In genomic region chr16:82816615-82817014, GRCm38 (mm10) we compare ENCODE assay signal across 27 mouse cellular contexts. TPM values are rescaled to one million over a fixed set of nuclear protein-coding genes. Genes with fewer than 3 reads are reported as not detected.
DNase-seq lines count a peak whose midpoint lies in the region; ATAC-seq and TF ChIP-seq lines count a peak whose summit lies in the region.
"Had no signal": no experiment of that assay in that cellular context is flagged by ENCODE, and none has a peak within 500 bp of the region (broad histone marks: within the 10 kb centered on the region; RNA-seq: fewer than 3 reads in every experiment).

No protein-coding gene starts in this region.

- no peak overlapping the region for H3K4me2 ChIP-seq in forebrain, embryonic 11.5 days (ENCODE audit: low read depth, low read length, severe bottlenecking)
- no peak overlapping the region for H3K4me2 ChIP-seq in forebrain, embryonic 15.5 days (replicated peaks)
- no peak overlapping the region for H3K4me2 ChIP-seq in forebrain, embryonic 14.5 days (ENCODE audit: low read length)
- H3K4me2 ChIP-seq in forebrain, postnatal 0 days (ENCODE audit: low read depth), result no peak overlapping the region
- no peak overlapping the region for H3K4me2 ChIP-seq in midbrain, embryonic 11.5 days
- H3K4me2 ChIP-seq in midbrain, postnatal 0 days (ENCODE audit: low read depth, low read length, poor library complexity, severe bottlenecking), result no peak overlapping the region
- H3K4me2 ChIP-seq: embryonic facial prominence, embryonic 12.5 days had no signal

- WGBS in forebrain, embryonic 11.5 days, result 61% methylated on average over 2 of the region's 2 CpGs
- 28% methylated on average over 2 of the region's 2 CpGs for WGBS in forebrain, embryonic 15.5 days
- 20% methylated on average over 2 of the region's 2 CpGs for WGBS in forebrain, embryonic 14.5 days
- WGBS in forebrain, postnatal 0 days, result 30% methylated on average over 2 of the region's 2 CpGs
- WGBS in midbrain, embryonic 11.5 days, result 53% methylated on average over 2 of the region's 2 CpGs
- 28% methylated on average over 2 of the region's 2 CpGs for WGBS in midbrain, postnatal 0 days

- H3K27me3 ChIP-seq in forebrain, embryonic 11.5 days (ENCODE audit: control insufficient read depth, insufficient read depth, low read length), result no peaks in the 10 kb centered on the region
- no peaks in the 10 kb centered on the region for H3K27me3 ChIP-seq in forebrain, embryonic 15.5 days
- H3K27me3 ChIP-seq in forebrain, embryonic 14.5 days (replicated peaks; ENCODE audit: control insufficient read depth, insufficient read depth, low read length), result no peaks in the 10 kb centered on the region
- no peaks in the 10 kb centered on the region for H3K27me3 ChIP-seq in forebrain, postnatal 0 days (ENCODE audit: insufficient read depth, low read length)
- H3K27me3 ChIP-seq in midbrain, embryonic 11.5 days (ENCODE audit: control insufficient read depth, insufficient read depth, low read length), result no peaks in the 10 kb centered on the region
- no peaks in the 10 kb centered on the region for H3K27me3 ChIP-seq in midbrain, postnatal 0 days (ENCODE audit: insufficient read depth, low read length)
- H3K27me3 ChIP-seq: CH12.LX; embryonic facial prominence, embryonic 12.5 days; Patski had no signal

- H3K36me3 ChIP-seq in forebrain, embryonic 11.5 days (ENCODE audit: control insufficient read depth, insufficient read depth, low read length), result no peaks in the 10 kb centered on the region
- no peaks in the 10 kb centered on the region for H3K36me3 ChIP-seq in forebrain, embryonic 15.5 days
- no peaks in the 10 kb centered on the region for H3K36me3 ChIP-seq in forebrain, embryonic 14.5 days (ENCODE audit: control insufficient read depth, insufficient read depth, low read length)
- H3K36me3 ChIP-seq in forebrain, postnatal 0 days (ENCODE audit: insufficient read depth), result no peaks in the 10 kb centered on the region
- no peaks in the 10 kb centered on the region for H3K36me3 ChIP-seq in midbrain, embryonic 11.5 days (ENCODE audit: control insufficient read depth, insufficient read depth, low read length)
- no peaks in the 10 kb centered on the region for H3K36me3 ChIP-seq in midbrain, postnatal 0 days (ENCODE audit: insufficient read depth, low read length)
- H3K36me3 ChIP-seq: embryonic facial prominence, embryonic 10.5 days; embryonic facial prominence, embryonic 12.5 days; G1E had no signal

- DNase-seq in forebrain, embryonic 11.5 days (ENCODE audit: low spot score), result no peak
- peak; percentile 34 for DNase-seq in forebrain, embryonic 14.5 days (ENCODE audit: low spot score)
- no peak for DNase-seq in forebrain, postnatal 0 days
- DNase-seq in midbrain, embryonic 11.5 days (ENCODE audit: low spot score, missing footprints), result no peak
- DNase-seq in midbrain, postnatal 0 days (ENCODE audit: low spot score), result no peak
- DNase-seq in brain, adult 2 months (ENCODE audit: low read depth, low spot score), result peak; percentile 6
- DNase-seq in kidney, postnatal 25 days, result no peak
- DNase-seq: adrenal gland, adult 8-10 months; adrenal gland, postnatal 14 days; adrenal gland, postnatal 36 days; B cell, adult 2 months; cerebellum, adult 11-12 months; cerebellum, adult 2 months; cerebellum, adult 9-10 months; cerebellum, postnatal 10 days; cerebellum, postnatal 25 days had no signal

- H3K4me3 ChIP-seq in forebrain, embryonic 11.5 days (ENCODE audit: low read depth, low read length), result no peak overlapping the region
- H3K4me3 ChIP-seq in forebrain, embryonic 15.5 days, result no peak overlapping the region
- H3K4me3 ChIP-seq in forebrain, embryonic 14.5 days (ENCODE audit: low read depth, low read length), result no peak overlapping the region
- no peak overlapping the region for H3K4me3 ChIP-seq in forebrain, postnatal 0 days (ENCODE audit: low read depth, low read length)
- no peak overlapping the region for H3K4me3 ChIP-seq in midbrain, embryonic 11.5 days (ENCODE audit: low read depth, low read length)
- H3K4me3 ChIP-seq in midbrain, postnatal 0 days (ENCODE audit: low read depth, low read length), result no peak overlapping the region
- H3K4me3 ChIP-seq: embryonic facial prominence, embryonic 10.5 days; embryonic facial prominence, embryonic 12.5 days had no signal

- no peak overlapping the region for H3K9ac ChIP-seq in forebrain, embryonic 11.5 days (ENCODE audit: low read length)
- H3K9ac ChIP-seq in forebrain, embryonic 15.5 days (replicated peaks), result no peak overlapping the region
- no peak overlapping the region for H3K9ac ChIP-seq in forebrain, embryonic 14.5 days (ENCODE audit: low read length)
- no peak overlapping the region for H3K9ac ChIP-seq in forebrain, postnatal 0 days
- no peak overlapping the region for H3K9ac ChIP-seq in midbrain, embryonic 11.5 days (ENCODE audit: low read length)
- H3K9ac ChIP-seq in midbrain, postnatal 0 days (replicated peaks; ENCODE audit: low read length, poor library complexity, severe bottlenecking), result no peak overlapping the region
- H3K9ac ChIP-seq: embryonic facial prominence, embryonic 12.5 days had no signal

- TF ChIP-seq CTCF in forebrain, postnatal 0 days (IDR thresholded peaks at IDR 0.05; ENCODE audit: low read depth), result no peak
- TF ChIP-seq CTCF in midbrain, postnatal 0 days (IDR thresholded peaks at IDR 0.05), result no peak

- ATAC-seq in forebrain, embryonic 11.5 days (replicated peaks; ENCODE audit: low FRiP score), result peak; percentile 7; the same call in 1 of the 2 replicates
- ATAC-seq in forebrain, embryonic 15.5 days (replicated peaks), result no peak
- ATAC-seq in forebrain, embryonic 14.5 days, result peak; percentile 44; the same call in 1 of the 2 replicates
- no peak for ATAC-seq in forebrain, postnatal 0 days
- ATAC-seq in midbrain, embryonic 11.5 days (ENCODE audit: low FRiP score), result peak; percentile 66
- ATAC-seq in midbrain, postnatal 0 days (ENCODE audit: low FRiP score), result no peak
- ATAC-seq: activated CD4-positive, CD25-positive, alpha-beta regulatory T cell, adult 4 months; CD4-positive, CD25-positive, alpha-beta regulatory T cell, adult 4 months; Patski had no signal

- H3K4me1 ChIP-seq in forebrain, embryonic 11.5 days (replicated peaks; ENCODE audit: control insufficient read depth, insufficient read depth, low read length), result no peaks in the 10 kb centered on the region
- no peaks in the 10 kb centered on the region for H3K4me1 ChIP-seq in forebrain, embryonic 15.5 days
- no peaks in the 10 kb centered on the region for H3K4me1 ChIP-seq in forebrain, embryonic 14.5 days (ENCODE audit: control insufficient read depth, insufficient read depth, low read length)
- no peaks in the 10 kb centered on the region for H3K4me1 ChIP-seq in forebrain, postnatal 0 days (ENCODE audit: insufficient read depth)
- H3K4me1 ChIP-seq in midbrain, embryonic 11.5 days (ENCODE audit: control insufficient read depth, insufficient read depth, low read length), result no peaks in the 10 kb centered on the region
- no peaks in the 10 kb centered on the region for H3K4me1 ChIP-seq in midbrain, postnatal 0 days (ENCODE audit: insufficient read depth, low read length)
- H3K4me1 ChIP-seq: embryonic facial prominence, embryonic 10.5 days; embryonic facial prominence, embryonic 12.5 days had no signal

- no peak overlapping the region for H3K27ac ChIP-seq in forebrain, embryonic 11.5 days (ENCODE audit: low read depth, low read length)
- no peak overlapping the region for H3K27ac ChIP-seq in forebrain, embryonic 15.5 days (replicated peaks)
- H3K27ac ChIP-seq in forebrain, embryonic 14.5 days (ENCODE audit: low read depth, low read length), result no peak overlapping the region
- no peak overlapping the region for H3K27ac ChIP-seq in forebrain, postnatal 0 days (ENCODE audit: low read depth, low read length)
- no peak overlapping the region for H3K27ac ChIP-seq in midbrain, embryonic 11.5 days (ENCODE audit: low read depth, low read length)
- no peak overlapping the region for H3K27ac ChIP-seq in midbrain, postnatal 0 days (ENCODE audit: low read depth, low read length)
- H3K27ac ChIP-seq: embryonic facial prominence, embryonic 10.5 days; embryonic facial prominence, embryonic 12.5 days had no signal

- no peaks in the 10 kb centered on the region for H3K9me3 ChIP-seq in forebrain, embryonic 11.5 days (ENCODE audit: control insufficient read depth, low read length)
- no peaks in the 10 kb centered on the region for H3K9me3 ChIP-seq in forebrain, embryonic 15.5 days
- no peaks in the 10 kb centered on the region for H3K9me3 ChIP-seq in forebrain, embryonic 14.5 days (replicated peaks; ENCODE audit: control insufficient read depth, low read length)
- H3K9me3 ChIP-seq in forebrain, postnatal 0 days (ENCODE audit: low read length), result no peaks in the 10 kb centered on the region
- no peaks in the 10 kb centered on the region for H3K9me3 ChIP-seq in midbrain, embryonic 11.5 days (ENCODE audit: control insufficient read depth, low read length)
- no peaks in the 10 kb centered on the region for H3K9me3 ChIP-seq in midbrain, postnatal 0 days (ENCODE audit: low read length)
- H3K9me3 ChIP-seq: embryonic facial prominence, embryonic 10.5 days; embryonic facial prominence, embryonic 12.5 days; G1E had no signal

RNA-seq across cellular contexts. Expression of gene Gm21833, which starts 11.6 kb away (rescaled TPM):
- polyA plus RNA-seq in forebrain, embryonic 11.5 days (2014; fragmentation: Nextera tagmentation; extraction: Ambion mirVana), result not detected in 2 replicates
- polyA plus RNA-seq in forebrain, embryonic 15.5 days (2015; fragmentation: Nextera tagmentation; extraction: Ambion mirVana), result not detected in 2 replicates
- polyA plus RNA-seq in forebrain, embryonic 14.5 days (2014; fragmentation: Nextera tagmentation; extraction: Ambion mirVana), result not detected in 2 replicates
- not detected in 2 replicates for total RNA-seq in forebrain, postnatal 0 days (2014; rRNA removed)
- not detected in 2 replicates for polyA plus RNA-seq in forebrain, postnatal 0 days (2015; fragmentation: Nextera tagmentation; extraction: Ambion mirVana)
- polyA plus RNA-seq in midbrain, embryonic 11.5 days (2014; fragmentation: Nextera tagmentation; extraction: Ambion mirVana), result not detected in 2 replicates
- not detected in 2 replicates for total RNA-seq in midbrain, postnatal 0 days (2014; rRNA removed)
- polyA plus RNA-seq in midbrain, postnatal 0 days (2015; fragmentation: Nextera tagmentation; extraction: Ambion mirVana), result not detected in 2 replicates
- total RNA-seq: adrenal gland, adult 18-20 months; adrenal gland, adult 8-10 months; adrenal gland, postnatal 14 days; adrenal gland, postnatal 36 days; CH12.LX had no signal
- polyA plus RNA-seq: activated CD4-positive, CD25-positive, alpha-beta regulatory T cell, adult 4 months; cerebellum, adult 2 months; cortical plate, adult 2 months; embryonic facial prominence, embryonic 10.5 days; embryonic facial prominence, embryonic 12.5 days; embryonic facial prominence, embryonic 14.5 days; G1E; Patski had no signal

Comparison
In these comparisons a context has a peak if more than half of its experiments do, and no peak if none do; other contexts are left out.
1. ATAC-seq: peak in forebrain, embryonic 11.5 days (single experiment), forebrain, embryonic 14.5 days (single experiment) and midbrain, embryonic 11.5 days (single experiment); none in forebrain, embryonic 15.5 days (single experiment), forebrain, postnatal 0 days (single experiment) and midbrain, postnatal 0 days (single experiment).
2. DNase-seq: peak in forebrain, embryonic 14.5 days (single experiment) and brain, adult 2 months (single experiment); none in forebrain, embryonic 11.5 days (single experiment), forebrain, postnatal 0 days (single experiment), midbrain, embryonic 11.5 days (single experiment), midbrain, postnatal 0 days (single experiment) and kidney, postnatal 25 days (0 of 2).